Mouse (Mus musculus) liver, postnatal 0 days (tissue): ENCODE measurements at regions not wholly inside any gene's neighbourhood (a gene's known extent, or its start where the extent isn't known, plus 50 kb on each side); places are given as distances from the start of the nearest gene placed in this dataset.

Source experiments
- CTCF ChIP-seq: sonication (generic); IDR thresholded peaks from 2 replicates; pipeline ENCODE4 v1.5.1; 2016; ENCODE audit warnings: antibody characterized with exemption, low read depth
- EP300 ChIP-seq: IDR thresholded peaks from 2 replicates; pipeline ENCODE4 v1.6.1; 2016; ENCODE audit warnings: antibody characterized with exemption, low read depth, mild to moderate bottlenecking

- TF ChIP-seq CTCF (no peak), EP300 (no peak)
Measured at GRCm38 (mm10) chr15:61753802-61754201, 831.0 kb upstream of the A1bg start.
